Comparison of ENCODE assay signal across 16 mouse cellular contexts in the genomic region with DNA sequence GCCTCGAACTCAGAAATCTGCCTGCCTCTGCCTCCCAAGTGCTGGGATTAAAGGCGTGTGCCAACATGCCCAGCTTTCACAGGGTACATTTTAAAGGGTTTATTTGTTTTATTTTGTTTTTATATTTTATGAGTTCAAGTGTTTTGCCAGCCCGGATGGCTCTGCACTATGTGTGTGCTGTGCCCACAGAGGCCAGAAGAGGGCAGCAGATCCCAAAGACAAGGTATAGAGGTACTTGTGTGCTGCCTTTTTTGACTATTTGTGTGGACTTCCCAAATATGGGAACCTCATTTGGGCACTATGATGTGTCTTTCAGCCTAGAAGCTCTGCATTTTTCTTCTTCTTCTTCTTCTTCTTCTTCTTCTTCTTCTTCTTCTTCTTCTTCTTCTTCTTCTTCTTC.
DNase-seq lines count a peak whose midpoint lies in the region; ATAC-seq and TF ChIP-seq lines count a peak whose summit lies in the region.
"Had no signal": no experiment of that assay in that cellular context is flagged by ENCODE, and none has a peak within 500 bp of the region (broad histone marks: within the 10 kb centered on the region; RNA-seq: fewer than 3 reads in every experiment).

No protein-coding gene starts in this region.

- no peak overlapping the region for H3K27ac ChIP-seq in kidney, postnatal 0 days
- H3K27ac ChIP-seq in midbrain, postnatal 0 days (ENCODE audit: low read depth, low read length): no peak overlapping the region
- H3K27ac ChIP-seq in midbrain, embryonic 11.5 days (ENCODE audit: low read depth, low read length): no peak overlapping the region
- H3K27ac ChIP-seq: heart, embryonic 13.5 days; neural tube, embryonic 15.5 days; stomach, embryonic 15.5 days had no signal

- TF ChIP-seq CTCF in kidney, postnatal 0 days (IDR thresholded peaks at IDR 0.05; ENCODE audit: low read depth): peak; percentile 26; the same call in 1 of the 2 replicates
- peak; percentile 43; the same call in 1 of the 2 replicates for TF ChIP-seq CTCF in midbrain, postnatal 0 days (IDR thresholded peaks at IDR 0.05)
- TF ChIP-seq CTCF in brain, embryonic 14.5 days (IDR thresholded peaks at IDR 0.05; ENCODE audit: borderline replicate concordance, extremely low read depth, insufficient read depth, insufficient read length): peak; percentile 27; the same call in 1 of the 2 replicates

- no peak for TF ChIP-seq POLR2A in brain, embryonic 14.5 days (IDR thresholded peaks at IDR 0.05; ENCODE audit: borderline replicate concordance, extremely low read depth, insufficient read depth, insufficient read length, poor library complexity, severe bottlenecking)

- ATAC-seq in kidney, postnatal 0 days (replicated peaks; ENCODE audit: low FRiP score, low read depth): no peak
- ATAC-seq in midbrain, postnatal 0 days (ENCODE audit: low FRiP score): no peak
- ATAC-seq in midbrain, embryonic 11.5 days (ENCODE audit: low FRiP score): no peak

- H3K36me3 ChIP-seq in kidney, postnatal 0 days (ENCODE audit: insufficient read depth, low read length): no peaks in the 10 kb centered on the region
- H3K36me3 ChIP-seq in midbrain, postnatal 0 days (ENCODE audit: insufficient read depth, low read length): no peaks in the 10 kb centered on the region
- H3K36me3 ChIP-seq in midbrain, embryonic 11.5 days (ENCODE audit: control insufficient read depth, insufficient read depth, low read length): no peaks in the 10 kb centered on the region
- H3K36me3 ChIP-seq: heart, embryonic 13.5 days; neural tube, embryonic 15.5 days; stomach, embryonic 15.5 days had no signal

- H3K4me2 ChIP-seq in kidney, postnatal 0 days (ENCODE audit: low read length): no peak overlapping the region
- H3K4me2 ChIP-seq in midbrain, postnatal 0 days (ENCODE audit: low read depth, low read length, poor library complexity, severe bottlenecking): no peak overlapping the region
- no peak overlapping the region for H3K4me2 ChIP-seq in midbrain, embryonic 11.5 days
- H3K4me2 ChIP-seq: heart, embryonic 13.5 days; neural tube, embryonic 15.5 days; stomach, embryonic 15.5 days had no signal

- no peak for DNase-seq in kidney, postnatal 0 days (ENCODE audit: low spot score)
- no peak for DNase-seq in kidney, adult 8-10 months
- no peak for DNase-seq in midbrain, postnatal 0 days (ENCODE audit: low spot score)
- DNase-seq in midbrain, embryonic 11.5 days (ENCODE audit: low spot score, missing footprints): no peak
- peak; percentile 48 for DNase-seq in ES-CJ7 (ENCODE audit: low read depth, low spot score)
- no peak for DNase-seq in brain, embryonic 14.5 days (ENCODE audit: low read depth)
- DNase-seq in urinary bladder, postnatal 36 days (ENCODE audit: low spot score in 2 of 2): no peak
- DNase-seq: cerebellum, adult 18-20 months; gastrocnemius, postnatal 25 days; kidney, adult 9 months; layer of hippocampus, adult 9-11 months; lung, adult 2 months had no signal

- H3K27me3 ChIP-seq in kidney, postnatal 0 days (ENCODE audit: insufficient read depth, low read length): no peaks in the 10 kb centered on the region
- H3K27me3 ChIP-seq in midbrain, postnatal 0 days (ENCODE audit: insufficient read depth, low read length): no peaks in the 10 kb centered on the region
- no peaks in the 10 kb centered on the region for H3K27me3 ChIP-seq in midbrain, embryonic 11.5 days (ENCODE audit: control insufficient read depth, insufficient read depth, low read length)
- H3K27me3 ChIP-seq: heart, embryonic 13.5 days; neural tube, embryonic 15.5 days; stomach, embryonic 15.5 days had no signal

- no peak overlapping the region for H3K9ac ChIP-seq in kidney, postnatal 0 days (ENCODE audit: low read depth, low read length)
- H3K9ac ChIP-seq in midbrain, postnatal 0 days (replicated peaks; ENCODE audit: low read length, poor library complexity, severe bottlenecking): no peak overlapping the region
- H3K9ac ChIP-seq in midbrain, embryonic 11.5 days (ENCODE audit: low read length): no peak overlapping the region
- H3K9ac ChIP-seq: heart, embryonic 13.5 days; neural tube, embryonic 15.5 days; stomach, embryonic 15.5 days had no signal

- WGBS in kidney, postnatal 0 days: 95% methylated on average over 3 of the region's 3 CpGs
- 97% methylated on average over 2 of the region's 3 CpGs for WGBS in midbrain, postnatal 0 days
- WGBS in midbrain, embryonic 11.5 days: 88% methylated on average over 2 of the region's 3 CpGs

- no peak overlapping the region for H3K4me3 ChIP-seq in kidney, postnatal 0 days (replicated peaks; ENCODE audit: low read depth, low read length)
- H3K4me3 ChIP-seq in midbrain, postnatal 0 days (ENCODE audit: low read depth, low read length): no peak overlapping the region
- no peak overlapping the region for H3K4me3 ChIP-seq in midbrain, embryonic 11.5 days (ENCODE audit: low read depth, low read length)
- H3K4me3 ChIP-seq: erythroblast, embryonic 14.5 days; heart, embryonic 13.5 days; neural tube, embryonic 15.5 days; stomach, embryonic 15.5 days had no signal

- H3K9me3 ChIP-seq in kidney, postnatal 0 days (replicated peaks; ENCODE audit: low read length): no peaks in the 10 kb centered on the region; the same call in 1 of the 2 replicates
- H3K9me3 ChIP-seq in midbrain, postnatal 0 days (ENCODE audit: low read length): no peaks in the 10 kb centered on the region
- H3K9me3 ChIP-seq in midbrain, embryonic 11.5 days (ENCODE audit: control insufficient read depth, low read length): no peaks in the 10 kb centered on the region
- H3K9me3 ChIP-seq: neural tube, embryonic 15.5 days; stomach, embryonic 15.5 days had no signal

- H3K4me1 ChIP-seq in kidney, postnatal 0 days (replicated peaks; ENCODE audit: insufficient read depth, low read length): no peaks in the 10 kb centered on the region
- H3K4me1 ChIP-seq in midbrain, postnatal 0 days (ENCODE audit: insufficient read depth, low read length): no peaks in the 10 kb centered on the region
- H3K4me1 ChIP-seq in midbrain, embryonic 11.5 days (ENCODE audit: control insufficient read depth, insufficient read depth, low read length): no peaks in the 10 kb centered on the region
